Comparison of ENCODE assay signal across 11 mouse cellular contexts in genomic region chr15:77276838-77277725, GRCm38 (mm10). TPM values are rescaled to one million over a fixed set of nuclear protein-coding genes. Genes with fewer than 3 reads are reported as not detected.
A peak's percentile ranks its signal among the peaks of the same experiment; 100 is the strongest.
DNase-seq lines count a peak whose midpoint lies in the region; ATAC-seq and TF ChIP-seq lines count a peak whose summit lies in the region.
"Had no signal": no experiment of that assay in that cellular context is flagged by ENCODE, and none has a peak within 500 bp of the region (broad histone marks: within the 10 kb centered on the region; RNA-seq: fewer than 3 reads in every experiment).

No protein-coding gene starts in this region.

- no peak overlapping the region for H3K4me2 ChIP-seq in kidney, embryonic 14.5 days (replicated peaks; ENCODE audit: low read depth, low read length)
- no peak overlapping the region for H3K4me2 ChIP-seq in intestine, postnatal 0 days (replicated peaks; ENCODE audit: low read depth)
- H3K4me2 ChIP-seq: liver, embryonic 15.5 days had no signal

- peak; percentile 56 for DNase-seq in kidney, adult 9 months
- peak; percentile 39 for DNase-seq in 416B (ENCODE audit: low read depth)
- peak; percentile 70 for DNase-seq in MN1 (ENCODE audit: low spot score)
- DNase-seq in natural killer cell, adult 2 months (ENCODE audit: low spot score in 2 of 2), result no peak
- DNase-seq in ovary, postnatal 14 days (ENCODE audit: low spot score), result no peak
- DNase-seq: gastrocnemius, postnatal 25 days; heart, postnatal 36 days; right cerebral cortex, postnatal 4 days had no signal

- TF ChIP-seq CTCF in intestine, postnatal 0 days (IDR thresholded peaks at IDR 0.05; ENCODE audit: low read depth), result peak; percentile 88

- H3K4me3 ChIP-seq in kidney, embryonic 14.5 days (ENCODE audit: low read length), result no peak overlapping the region
- no peak overlapping the region for H3K4me3 ChIP-seq in intestine, postnatal 0 days (ENCODE audit: low read depth, low read length)
- H3K4me3 ChIP-seq: liver, embryonic 15.5 days had no signal

- H3K27me3 ChIP-seq in kidney, embryonic 14.5 days (ENCODE audit: control insufficient read depth, insufficient read depth, low read length), result no peaks in the 10 kb centered on the region
- no peaks in the 10 kb centered on the region for H3K27me3 ChIP-seq in intestine, postnatal 0 days (replicated peaks; ENCODE audit: control insufficient read depth, insufficient read depth, low read length)
- H3K27me3 ChIP-seq: liver, embryonic 15.5 days had no signal

- H3K27ac ChIP-seq in kidney, embryonic 14.5 days (ENCODE audit: low read depth, low read length), result no peak overlapping the region
- peak overlapping the region; percentile 36 for H3K27ac ChIP-seq in intestine, postnatal 0 days (ENCODE audit: low read depth, low read length)
- H3K27ac ChIP-seq: liver, embryonic 15.5 days had no signal

- H3K9ac ChIP-seq in kidney, embryonic 14.5 days (ENCODE audit: low read depth, low read length), result no peak overlapping the region
- no peak overlapping the region for H3K9ac ChIP-seq in intestine, postnatal 0 days (ENCODE audit: low read depth, low read length)
- H3K9ac ChIP-seq: liver, embryonic 15.5 days had no signal

- no peaks in the 10 kb centered on the region for H3K9me3 ChIP-seq in kidney, embryonic 14.5 days (ENCODE audit: control insufficient read depth, low read length)
- no peaks in the 10 kb centered on the region for H3K9me3 ChIP-seq in intestine, postnatal 0 days (ENCODE audit: control insufficient read depth)
- H3K9me3 ChIP-seq: liver, embryonic 15.5 days had no signal

- WGBS in kidney, embryonic 14.5 days, result 63% methylated on average over 3 of the region's 3 CpGs
- 39% methylated on average over 3 of the region's 3 CpGs for WGBS in intestine, postnatal 0 days

- no peak for ATAC-seq in kidney, embryonic 14.5 days (ENCODE audit: low FRiP score, low TSS enrichment)
- ATAC-seq in intestine, postnatal 0 days, result peak; percentile 80

- no peaks in the 10 kb centered on the region for H3K36me3 ChIP-seq in kidney, embryonic 14.5 days (ENCODE audit: control insufficient read depth, insufficient read depth, low read length)
- no peaks in the 10 kb centered on the region for H3K36me3 ChIP-seq in intestine, postnatal 0 days (ENCODE audit: control insufficient read depth, insufficient read depth)
- H3K36me3 ChIP-seq: liver, embryonic 15.5 days had no signal

- peaks cover 12% of the 10 kb centered on the region; the same call in 1 of the 2 replicates for H3K4me1 ChIP-seq in kidney, embryonic 14.5 days (ENCODE audit: control insufficient read depth, insufficient read depth, low read length)
- peaks cover 9% of the 10 kb centered on the region; the same call in 1 of the 2 replicates for H3K4me1 ChIP-seq in intestine, postnatal 0 days (replicated peaks; ENCODE audit: control insufficient read depth, insufficient read depth, low read length)
- H3K4me1 ChIP-seq: liver, embryonic 15.5 days had no signal

RNA-seq across cellular contexts. Expression of gene Rbfox2, which starts 29.7 kb away (rescaled TPM):
- polyA plus RNA-seq in kidney, embryonic 14.5 days (2014; fragmentation: Nextera tagmentation; extraction: Ambion mirVana), result 57.6 and 64.6 TPM in 2 replicates
- polyA plus RNA-seq in intestine, postnatal 0 days (2015; fragmentation: Nextera tagmentation; extraction: Ambion mirVana), result 16.8 and 20.3 TPM in 2 replicates

Comparison
In these comparisons a context has a peak if more than half of its experiments do, and no peak if none do; other contexts are left out.
1. DNase-seq: peak in kidney, adult 9 months (single experiment), 416B (single experiment) and MN1 (single experiment); none in natural killer cell, adult 2 months (0 of 2) and ovary, postnatal 14 days (single experiment).